Mouse (Mus musculus): ENCODE measurements around the gene Myh14. TPM values are rescaled to one million over a fixed set of nuclear protein-coding genes. Genes with fewer than 3 reads are reported as not detected.

Gene Myh14
- total RNA-seq, 2 experiments from 2014 or later, result 11.8 to 14.3 TPM

- DNase-seq, result no peak
Observed at GRCm38 (mm10) chr7:44669103-44669502, 1.5 kb downstream of the Myh14 start.

GRCm38 (mm10) chr7:44667996-44668738 lies 2.5 kb downstream of the Myh14 start:
- DNase-seq, result no peak

- DNase-seq, result no peak
Observed at GRCm38 (mm10) chr7:44666462-44666861, 4.2 kb downstream of the Myh14 start.

GRCm38 (mm10) chr7:44664731-44665130 lies 5.9 kb downstream of the Myh14 start:
- no peak for DNase-seq

GRCm38 (mm10) chr7:44663546-44663945 lies 7.1 kb downstream of the Myh14 start:
- no peak for DNase-seq

- DNase-seq, result no peak
Observed at GRCm38 (mm10) chr7:44662569-44662968, 8.1 kb downstream of the Myh14 start.

GRCm38 (mm10) chr7:44662168-44662567 lies 8.5 kb downstream of the Myh14 start:
- DNase-seq, result no peak

GRCm38 (mm10) chr7:44661219-44661618 lies 9.4 kb downstream of the Myh14 start:
- DNase-seq, result no peak

- peak; percentile 62 for DNase-seq
Observed at GRCm38 (mm10) chr7:44655504-44655903, 15.1 kb downstream of the Myh14 start.

- DNase-seq, result peak; percentile 38
Observed at GRCm38 (mm10) chr7:44653773-44654172, 16.9 kb downstream of the Myh14 start.

GRCm38 (mm10) chr7:44651416-44651815 lies 19.2 kb downstream of the Myh14 start:
- no peak for DNase-seq

- peak; percentile 66 for DNase-seq
Observed at GRCm38 (mm10) chr7:44649990-44650389, 20.7 kb downstream of the Myh14 start.

GRCm38 (mm10) chr7:44649094-44649610 lies 21.5 kb downstream of the Myh14 start:
- DNase-seq, result no peak

- peak; percentile 49 for DNase-seq
Observed at GRCm38 (mm10) chr7:44647729-44648128, 22.9 kb downstream of the Myh14 start.

- peak; percentile 82 for DNase-seq
Observed at GRCm38 (mm10) chr7:44647042-44647724, 23.5 kb downstream of the Myh14 start.

GRCm38 (mm10) chr7:44645951-44646350 lies 24.7 kb downstream of the Myh14 start:
- DNase-seq, result peak; percentile 74

GRCm38 (mm10) chr7:44645256-44645655 lies 25.4 kb downstream of the Myh14 start:
- DNase-seq, result no peak

GRCm38 (mm10) chr7:44641887-44642286 lies 28.8 kb downstream of the Myh14 start:
- peak; percentile 52 for DNase-seq

- DNase-seq, result no peak
Observed at GRCm38 (mm10) chr7:44640843-44641605, 29.6 kb downstream of the Myh14 start.

- DNase-seq, result no peak
Observed at GRCm38 (mm10) chr7:44638663-44639062, 32.0 kb downstream of the Myh14 start.

GRCm38 (mm10) chr7:44636684-44637083 lies 34.0 kb downstream of the Myh14 start:
- DNase-seq, result no peak

- peak; percentile 43 for DNase-seq
Observed at GRCm38 (mm10) chr7:44633407-44633806, 37.2 kb downstream of the Myh14 start.

- DNase-seq, result no peak
Observed at GRCm38 (mm10) chr7:44632676-44633075, 38.0 kb downstream of the Myh14 start.
